Mouse (Mus musculus) neural tube, embryonic 15.5 days (tissue): ENCODE data around the gene Lcn12. TPM values are rescaled to one million over a fixed set of nuclear protein-coding genes. Genes with fewer than 3 reads are reported as not detected.

ENCODE experiments used
- ATAC-seq: fragments of 200-750 bp; cut with Nextera tagmentation; 2 replicates; pipeline ENCODE4 v1.8.0; 2017; ENCODE audit warnings: mild to moderate bottlenecking, moderate TSS enrichment, moderate library complexity; ENCODE audit not compliant: low FRiP score
- H3K27ac ChIP-seq: fragments of 300-500 bp; sonication (generic); replicated peaks from 2 replicates; pipeline ENCODE4 v1.5.1; 2015; ENCODE audit warnings: mild to moderate bottlenecking, inconsistent platforms
- H3K27me3 ChIP-seq: fragments of 300-500 bp; sonication (generic); replicated peaks from 2 replicates; pipeline ENCODE4 v1.6.1; 2015; ENCODE audit warnings: inconsistent platforms
- H3K36me3 ChIP-seq: fragments of 300-500 bp; sonication (generic); 2 replicates; pipeline ENCODE4 v1.6.1; 2015; ENCODE audit warnings: inconsistent platforms
- H3K4me1 ChIP-seq: fragments of 300-500 bp; sonication (generic); 2 replicates; pipeline ENCODE4 v1.6.1; 2015; ENCODE audit warnings: inconsistent platforms
- H3K4me2 ChIP-seq: fragments of 300-500 bp; sonication (generic); 2 replicates; pipeline ENCODE4 v1.6.1; 2015; ENCODE audit warnings: inconsistent platforms, mild to moderate bottlenecking, moderate library complexity
- H3K4me3 ChIP-seq: fragments of 300-500 bp; sonication (generic); replicated peaks from 2 replicates; pipeline ENCODE4 v1.5.1; 2015; ENCODE audit warnings: mild to moderate bottlenecking, inconsistent platforms
- H3K9ac ChIP-seq: fragments of 300-500 bp; sonication (generic); replicated peaks from 2 replicates; pipeline ENCODE4 v1.6.1; 2015; ENCODE audit warnings: mild to moderate bottlenecking, inconsistent platforms
- H3K9me3 ChIP-seq: fragments of 300-500 bp; sonication (generic); replicated peaks from 2 replicates; pipeline ENCODE4 v1.6.1; 2016; ENCODE audit warnings: inconsistent platforms
- whole genome bisulfite sequencing: fragments of 180-500 bp; shearing (Covaris S2); methylation state at CpG from one replicate; pipeline ENCODE4 v1.1.7; 2015; ENCODE audit warnings: mixed read lengths; 5-methylcytosine and 5-hydroxymethylcytosine counted together
- polyA plus RNA-seq: library from polyadenylated mRNA; unstranded; fragments of >200 nt; fragmentation: Nextera tagmentation; extraction: Ambion mirVana; gene quantifications from 2 replicates; pipeline ENCODE4 v1.2.1, GENCODE M21; 2015

Gene Lcn12
- polyA plus RNA-seq, 1 experiment from 2014 or later = not detected

DNA sequence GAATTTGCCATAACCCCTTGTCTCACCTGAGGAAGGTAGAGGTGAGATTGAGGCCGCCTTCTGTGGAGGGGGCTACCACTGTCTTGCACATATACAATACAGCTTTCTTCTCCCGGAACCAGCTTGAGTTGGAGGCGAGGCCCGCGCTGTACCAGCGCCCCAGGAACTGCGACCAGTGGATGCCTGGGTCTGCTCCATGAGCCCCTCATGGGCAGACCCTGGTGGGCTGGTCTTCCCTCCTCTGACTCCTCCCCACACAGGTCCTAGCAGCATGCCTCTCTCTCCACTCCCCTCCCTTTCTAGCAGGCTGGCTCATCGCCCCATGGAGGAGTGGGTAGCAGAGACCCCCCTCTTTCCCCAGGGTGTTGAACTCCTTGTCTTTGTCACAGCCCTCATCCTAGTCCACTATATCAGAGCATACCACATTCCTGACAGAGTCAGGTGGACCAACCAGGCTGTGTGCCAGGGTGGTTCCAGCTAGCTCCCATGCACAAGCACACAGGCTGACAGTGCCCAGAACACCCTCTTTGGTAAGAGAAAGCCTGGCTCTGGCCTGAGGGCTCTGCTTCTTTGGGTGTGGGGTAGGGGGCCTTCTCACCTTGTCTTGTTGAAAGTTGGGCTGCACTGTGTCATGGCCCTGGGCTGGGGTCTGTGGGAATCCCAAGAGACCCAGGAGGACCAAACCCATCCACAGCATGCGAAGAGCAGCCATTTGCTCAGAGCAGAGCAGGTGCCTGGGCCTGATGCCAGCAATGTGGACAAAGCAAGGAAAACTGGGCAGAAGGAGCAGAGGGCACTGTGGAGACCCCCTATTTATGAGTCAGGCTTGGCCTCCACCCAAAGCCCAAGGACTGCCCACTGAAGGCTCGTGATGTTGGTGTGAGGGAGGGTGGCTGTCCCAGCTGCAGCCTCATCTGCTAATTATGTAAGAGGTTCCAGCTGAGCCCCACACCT, 24.5 kb downstream of the Lcn12 start:
- Histone ChIP-seq H3K4me2 (no peak overlapping the region), H3K9ac (no peak overlapping the region), H3K9me3 (no peaks in the 10 kb centered on the region), H3K4me1 (peaks cover 10% of the 10 kb centered on the region; the same call in 1 of the 2 replicates), H3K27me3 (no peaks in the 10 kb centered on the region), H3K27ac (0 out of 2 replicates have a peak overlapping the region, but pooled peaks have one; percentile 5), H3K4me3 (no peak overlapping the region), H3K36me3 (no peaks in the 10 kb centered on the region)
- peak; percentile 58 for ATAC-seq
- WGBS = 69% methylated on average over 10 of the region's 10 CpGs

DNA sequence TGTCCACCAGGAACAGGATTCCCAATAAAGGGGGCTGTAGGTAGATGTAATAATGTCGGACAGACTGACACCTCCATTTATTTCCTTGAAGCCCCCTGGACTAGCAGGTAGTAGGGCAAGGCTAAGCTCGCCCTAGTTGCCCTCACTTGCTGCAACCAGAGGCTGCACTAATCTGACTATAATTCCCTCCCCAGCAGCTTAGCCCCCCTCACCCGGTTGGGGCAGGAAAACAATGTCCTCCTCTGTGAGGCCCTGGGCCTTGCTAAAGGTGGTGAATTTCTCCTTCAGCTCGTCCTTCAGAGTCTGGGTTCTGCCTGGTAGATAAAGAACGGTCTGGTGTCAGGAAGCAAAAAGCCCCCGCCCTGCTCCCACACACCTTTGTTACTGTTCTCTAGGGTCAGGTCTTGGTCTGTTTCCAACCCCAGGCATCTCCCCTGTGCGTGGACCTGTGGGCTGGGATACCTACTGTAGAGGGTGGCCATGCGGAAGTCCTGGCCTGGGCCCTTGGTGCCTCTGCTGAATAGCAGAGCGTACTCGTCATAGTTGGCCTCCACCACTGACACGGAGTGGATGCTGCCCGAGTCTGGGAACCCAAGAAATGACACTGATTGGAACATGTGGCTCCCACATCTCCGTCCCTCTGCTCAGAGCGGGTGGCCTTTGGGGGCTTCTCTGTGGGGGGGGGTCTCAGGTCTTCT, 26.0 kb downstream of the Lcn12 start:
- no peaks in the 10 kb centered on the region for H3K27me3 ChIP-seq
- H3K4me2 ChIP-seq = no peak overlapping the region
- no peaks in the 10 kb centered on the region for H3K36me3 ChIP-seq
- H3K4me3 ChIP-seq = no peak overlapping the region
- no peak overlapping the region for H3K27ac ChIP-seq
- no peak overlapping the region for H3K9ac ChIP-seq
- 81% methylated on average over 14 of the region's 14 CpGs for WGBS
- ATAC-seq = no peak
- H3K4me1 ChIP-seq = peaks cover 10% of the 10 kb centered on the region; the same call in 1 of the 2 replicates
- H3K9me3 ChIP-seq = no peaks in the 10 kb centered on the region

DNA sequence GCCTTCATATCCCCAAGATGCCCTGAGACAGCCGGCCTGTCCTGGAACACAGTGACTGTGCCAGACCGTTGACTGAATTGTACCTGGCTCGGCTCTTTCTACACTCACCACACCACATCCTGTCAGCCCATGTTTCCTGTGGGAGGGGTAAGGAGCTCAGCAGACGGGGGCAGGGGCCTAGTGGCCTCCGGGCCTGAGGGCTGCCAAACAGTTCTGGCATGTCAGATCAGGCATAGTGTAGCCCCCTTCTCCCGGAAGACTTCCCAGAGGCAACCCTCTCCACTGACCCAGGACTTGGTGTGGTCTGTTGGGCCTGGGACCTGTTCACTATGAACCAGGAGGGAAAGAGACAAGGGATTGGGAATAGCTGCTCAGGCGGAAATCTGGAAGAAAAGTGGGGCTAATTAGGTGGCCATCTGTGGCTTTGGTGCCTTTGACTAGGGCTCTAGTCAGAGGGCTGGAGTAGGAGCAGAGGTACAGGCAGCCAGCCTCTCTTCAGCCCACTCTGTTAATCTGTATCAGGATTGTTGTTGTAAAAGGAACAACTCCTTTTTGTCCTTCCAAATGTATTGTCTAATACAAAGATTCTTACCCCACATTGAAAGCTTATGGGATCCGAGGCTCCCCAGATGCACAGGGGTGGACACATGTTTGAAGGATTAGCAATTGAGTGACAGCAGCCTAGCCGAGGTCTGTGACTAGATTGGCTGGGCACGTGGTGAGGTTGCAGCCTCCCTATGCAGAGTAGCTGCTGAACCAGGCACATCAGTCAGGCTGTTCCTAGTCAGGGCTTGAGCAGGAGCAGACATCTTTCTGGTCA, 27.7 kb downstream of the Lcn12 start:
- Histone ChIP-seq H3K27me3 (no peaks in the 10 kb centered on the region), H3K27ac (no peak overlapping the region), H3K9ac (no peak overlapping the region), H3K4me1 (peaks cover 20% of the 10 kb centered on the region), H3K4me3 (no peak overlapping the region), H3K9me3 (no peaks in the 10 kb centered on the region), H3K4me2 (no peak overlapping the region), H3K36me3 (no peaks in the 10 kb centered on the region)
- ATAC-seq = no peak
- 55% methylated on average over 10 of the region's 10 CpGs for WGBS

DNA sequence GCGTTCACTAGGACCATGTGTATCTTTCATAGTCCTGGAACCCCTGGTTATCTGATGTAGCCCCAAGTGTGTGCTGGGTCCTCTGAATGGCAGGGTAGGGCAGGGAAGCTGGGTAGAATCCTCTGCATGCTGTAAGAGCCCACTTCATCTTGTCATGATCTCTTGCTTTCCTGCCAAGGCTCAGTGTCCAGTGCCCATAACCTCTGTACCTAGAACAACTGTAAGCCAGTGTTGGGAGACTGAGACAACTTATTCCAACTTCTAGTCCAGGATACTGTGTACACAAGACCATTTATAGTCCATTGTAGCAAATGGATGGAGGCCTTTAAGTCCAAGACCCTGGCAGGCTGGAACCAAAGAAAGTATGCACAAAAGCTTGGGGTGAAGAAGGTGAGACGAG, 28.5 kb downstream of the Lcn12 start:
- Histone ChIP-seq H3K9me3 (no peaks in the 10 kb centered on the region), H3K4me1 (peaks cover 20% of the 10 kb centered on the region), H3K4me3 (no peak overlapping the region), H3K9ac (no peak overlapping the region), H3K36me3 (no peaks in the 10 kb centered on the region), H3K27me3 (no peaks in the 10 kb centered on the region), H3K4me2 (no peak overlapping the region), H3K27ac (no peak overlapping the region)
- 90% methylated on average over 2 of the region's 2 CpGs for WGBS
- no peak for ATAC-seq

DNA sequence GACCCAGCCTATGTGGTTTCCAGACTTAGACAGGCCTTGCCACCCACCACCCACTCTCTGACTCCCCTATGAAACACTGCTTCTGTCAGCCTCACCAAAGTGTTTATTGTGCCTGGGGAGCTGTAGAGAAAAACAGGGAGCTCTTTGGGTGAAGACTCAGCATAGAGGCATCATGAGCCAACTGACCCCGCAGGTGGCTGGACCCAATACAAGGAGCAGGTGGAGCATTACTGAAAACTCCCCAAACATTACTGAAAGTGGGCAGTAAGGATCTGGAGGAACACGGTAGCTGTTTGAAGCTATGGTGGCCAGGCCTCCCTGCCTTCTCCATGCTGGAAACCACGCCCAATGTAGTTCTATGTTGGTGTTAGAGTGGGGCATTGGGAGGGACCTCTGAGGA, 30.1 kb downstream of the Lcn12 start:
- WGBS = 95% methylated on average over 3 of the region's 3 CpGs
- no peak for ATAC-seq

DNA sequence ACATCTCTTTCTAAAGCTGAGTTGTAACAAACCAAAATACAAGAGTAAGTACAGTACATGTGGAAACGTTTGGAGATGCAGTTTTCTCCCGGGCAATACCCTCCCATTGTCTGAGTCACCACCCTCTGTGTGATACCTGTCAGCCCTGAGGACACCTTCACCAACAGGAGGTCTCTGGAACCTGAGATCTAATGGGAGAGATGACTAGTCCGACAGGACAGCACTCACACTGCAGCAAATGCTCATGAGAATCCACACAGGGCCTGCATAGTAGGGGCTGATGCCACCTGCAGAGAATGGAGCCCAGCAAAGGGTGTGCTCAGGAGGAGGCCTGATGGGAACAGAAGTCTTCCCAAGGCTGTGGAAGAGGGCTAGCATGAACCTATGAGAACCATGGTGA, 32.3 kb downstream of the Lcn12 start:
- WGBS = 25% methylated on average over 3 of the region's 3 CpGs
- H3K4me1 ChIP-seq = peaks cover 26% of the 10 kb centered on the region
- H3K36me3 ChIP-seq = peaks cover 13% of the 10 kb centered on the region
- peak overlapping the region; percentile 90 for H3K4me2 ChIP-seq
- H3K9me3 ChIP-seq = no peaks in the 10 kb centered on the region
- ATAC-seq = peak; percentile 3; the same call in 1 of the 2 replicates
- peak overlapping the region; percentile 78 for H3K9ac ChIP-seq
- H3K4me3 ChIP-seq = peak overlapping the region; percentile 83
- peak overlapping the region; percentile 97 for H3K27ac ChIP-seq
- no peaks in the 10 kb centered on the region for H3K27me3 ChIP-seq

More for the DNA sequence above, 30.1 kb downstream of the Lcn12 start:
- H3K4me3 ChIP-seq = no peak overlapping the region
- H3K4me2 ChIP-seq = no peak overlapping the region
- H3K9ac ChIP-seq = no peak overlapping the region
- H3K4me1 ChIP-seq = peaks cover 26% of the 10 kb centered on the region
- no peak overlapping the region for H3K27ac ChIP-seq
- H3K36me3 ChIP-seq = peaks cover 3% of the 10 kb centered on the region
- H3K27me3 ChIP-seq = no peaks in the 10 kb centered on the region
- no peaks in the 10 kb centered on the region for H3K9me3 ChIP-seq

DNA sequence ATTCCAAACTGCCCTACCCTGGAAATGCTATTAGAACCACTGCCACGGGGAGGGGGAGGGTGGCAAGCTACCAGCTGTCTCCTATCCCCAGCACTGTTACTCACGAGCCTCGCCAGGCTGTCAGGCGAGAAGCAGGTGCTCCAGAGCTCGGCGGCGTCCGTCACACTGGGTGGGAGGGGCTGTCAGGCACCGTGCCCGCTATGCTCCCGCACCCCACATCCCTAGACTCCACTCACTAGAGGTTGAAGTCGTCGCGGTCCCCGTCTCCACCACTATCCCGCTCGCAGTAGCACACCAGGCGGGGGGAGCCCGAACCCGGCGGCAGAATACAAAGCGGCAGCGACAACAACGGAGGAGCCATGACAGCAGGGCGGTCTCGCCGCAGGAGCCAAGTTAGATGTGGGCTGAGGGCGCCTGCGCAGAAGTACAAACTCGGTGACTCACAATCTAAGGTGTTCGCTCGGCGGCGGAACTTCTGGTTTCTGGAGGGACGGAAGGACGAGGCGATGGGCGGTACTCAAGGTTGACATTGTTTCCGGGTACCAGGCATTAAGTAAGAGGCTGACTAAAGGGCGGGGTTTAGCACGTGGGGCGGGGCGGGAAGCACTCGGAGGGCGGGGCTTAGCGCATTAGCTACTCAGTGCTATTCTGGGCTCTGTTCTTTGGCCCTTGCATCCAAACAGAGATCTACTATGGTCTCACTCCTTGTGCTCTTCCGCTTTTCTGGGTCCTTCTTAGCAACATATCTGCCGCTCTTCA, 33.0 kb downstream of the Lcn12 start, which contains the start of gene Paxx:
TSS of gene Paxx (minus strand) at position 544 of the 759 bp plus-strand sequence.
- H3K4me1 ChIP-seq = peaks cover 26% of the 10 kb centered on the region
- H3K27ac ChIP-seq = peak within 1 kb of the TSS; percentile 97
- H3K4me2 ChIP-seq = peak within 1 kb of the TSS; percentile 90
- WGBS = under 1% methylated on average over 48 of the region's 48 CpGs
- peak within 1 kb of the TSS; percentile 83 for H3K4me3 ChIP-seq
- peak; percentile 91 for ATAC-seq
- H3K36me3 ChIP-seq = peaks cover 13% of the 10 kb centered on the region
- H3K9ac ChIP-seq = peak within 1 kb of the TSS; percentile 78
- no peaks in the 10 kb centered on the region for H3K9me3 ChIP-seq
- H3K27me3 ChIP-seq = no peaks in the 10 kb centered on the region

DNA sequence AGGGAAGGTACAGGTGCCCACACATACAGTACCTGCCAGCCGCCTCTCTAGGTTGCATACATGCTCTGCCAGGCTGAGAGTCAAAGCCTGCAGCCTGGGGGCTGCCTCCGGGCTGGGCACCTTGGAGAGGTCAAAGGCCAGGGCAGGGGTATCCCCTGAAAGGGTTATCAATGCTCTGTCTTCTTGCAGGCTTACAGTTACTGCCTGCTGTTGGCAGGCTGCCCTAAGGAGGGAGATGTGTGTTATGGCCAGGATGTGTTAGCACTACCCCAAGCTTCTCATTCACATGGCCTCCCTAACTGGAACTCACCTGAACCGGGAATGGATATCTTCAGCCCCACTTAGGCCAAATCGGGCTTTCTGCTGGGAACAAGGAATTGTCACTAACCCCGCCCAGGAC, 33.6 kb downstream of the Lcn12 start:
- peak overlapping the region; percentile 97 for H3K27ac ChIP-seq
- H3K9me3 ChIP-seq = no peaks in the 10 kb centered on the region
- H3K4me1 ChIP-seq = peaks cover 26% of the 10 kb centered on the region
- H3K9ac ChIP-seq = peak overlapping the region; percentile 78
- peaks cover 13% of the 10 kb centered on the region for H3K36me3 ChIP-seq
- ATAC-seq = peak; percentile 21
- H3K27me3 ChIP-seq = no peaks in the 10 kb centered on the region
- peak overlapping the region; percentile 90 for H3K4me2 ChIP-seq
- 31% methylated on average over 5 of the region's 5 CpGs for WGBS
- H3K4me3 ChIP-seq = peak overlapping the region; percentile 83

DNA sequence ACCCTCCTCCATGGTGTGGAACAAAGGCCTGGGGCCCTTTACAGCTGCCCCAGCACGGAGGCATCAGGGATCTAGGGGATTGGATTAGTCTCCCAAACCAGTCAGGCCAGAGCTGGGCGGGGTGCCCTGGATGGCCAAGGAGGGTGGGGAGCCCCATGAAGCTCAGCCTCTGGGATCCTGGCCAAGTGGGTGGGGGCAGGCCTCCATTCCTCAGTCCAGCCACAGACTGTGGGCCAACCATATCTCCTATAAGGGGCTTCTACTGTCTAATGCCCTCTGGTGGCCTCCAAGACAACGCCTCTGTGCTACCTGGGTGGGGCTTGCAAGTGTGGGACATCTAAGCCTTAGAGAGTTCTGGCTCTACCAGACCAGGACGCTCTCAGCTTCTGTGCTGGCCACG, 34.8 kb downstream of the Lcn12 start:
- no peak overlapping the region for H3K27ac ChIP-seq
- no peaks in the 10 kb centered on the region for H3K27me3 ChIP-seq
- H3K4me1 ChIP-seq = peaks cover 26% of the 10 kb centered on the region
- H3K9ac ChIP-seq = 0 out of 2 replicates have a peak overlapping the region, but pooled peaks have one; percentile 78
- no peak overlapping the region; the same call in 1 of the 2 replicates for H3K4me3 ChIP-seq
- no peak for ATAC-seq
- peak overlapping the region; percentile 90 for H3K4me2 ChIP-seq
- peaks cover 13% of the 10 kb centered on the region for H3K36me3 ChIP-seq
- WGBS = 80% methylated on average over 5 of the region's 5 CpGs
- no peaks in the 10 kb centered on the region for H3K9me3 ChIP-seq

DNA sequence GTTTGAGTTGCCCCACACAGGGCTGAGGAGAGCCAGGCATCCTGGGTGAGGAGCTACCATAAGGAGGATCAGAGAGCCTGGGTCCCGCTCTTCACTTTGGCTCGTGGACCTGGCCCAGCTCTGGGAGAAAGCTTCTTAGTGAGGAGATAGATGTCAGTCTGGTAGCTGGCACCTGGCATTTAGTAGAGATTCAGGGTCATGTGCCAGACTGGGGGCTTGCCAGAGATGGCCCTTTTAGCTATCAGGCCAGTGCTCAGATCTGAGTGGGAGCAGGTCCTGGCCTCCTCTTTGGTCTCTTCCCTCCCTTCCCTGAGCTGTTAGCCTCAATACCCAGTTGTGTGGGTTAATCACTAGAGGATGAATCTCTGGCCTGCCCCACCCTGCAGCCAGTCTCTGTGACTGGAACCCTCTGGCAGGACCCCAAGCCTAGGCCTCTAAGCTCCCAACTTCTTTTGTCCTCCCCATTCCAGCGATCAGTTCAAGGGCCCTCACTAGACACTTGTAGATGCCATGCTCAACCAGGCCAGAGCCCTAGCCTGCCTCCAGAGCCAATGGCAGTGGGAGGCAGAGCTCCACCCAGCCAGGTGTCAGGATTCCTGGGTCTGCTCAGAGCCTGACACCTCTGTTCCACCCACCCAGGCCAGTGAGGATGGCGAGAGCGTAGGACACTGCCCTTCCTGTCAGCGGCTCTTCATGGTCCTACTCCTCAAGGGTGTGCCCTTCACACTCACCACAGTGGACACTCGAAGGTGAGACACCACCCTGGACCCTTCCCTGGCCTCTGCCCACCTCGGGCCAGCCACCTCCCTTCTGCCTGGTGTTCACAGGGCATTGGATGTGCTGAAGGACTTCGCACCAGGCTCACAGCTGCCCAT, 36.5 kb downstream of the Lcn12 start:
- no peak overlapping the region for H3K27ac ChIP-seq
- no peak overlapping the region for H3K4me2 ChIP-seq
- H3K9ac ChIP-seq = no peak overlapping the region
- H3K4me3 ChIP-seq = no peak overlapping the region
- no peak for ATAC-seq
- H3K27me3 ChIP-seq = no peaks in the 10 kb centered on the region
- H3K36me3 ChIP-seq = peaks cover 13% of the 10 kb centered on the region
- H3K9me3 ChIP-seq = no peaks in the 10 kb centered on the region
- H3K4me1 ChIP-seq = peaks cover 26% of the 10 kb centered on the region
- 88% methylated on average over 9 of the region's 9 CpGs for WGBS
